Mouse (Mus musculus): Measurements from ENCODE around the gene Astn1.

Gene Astn1

DNA sequence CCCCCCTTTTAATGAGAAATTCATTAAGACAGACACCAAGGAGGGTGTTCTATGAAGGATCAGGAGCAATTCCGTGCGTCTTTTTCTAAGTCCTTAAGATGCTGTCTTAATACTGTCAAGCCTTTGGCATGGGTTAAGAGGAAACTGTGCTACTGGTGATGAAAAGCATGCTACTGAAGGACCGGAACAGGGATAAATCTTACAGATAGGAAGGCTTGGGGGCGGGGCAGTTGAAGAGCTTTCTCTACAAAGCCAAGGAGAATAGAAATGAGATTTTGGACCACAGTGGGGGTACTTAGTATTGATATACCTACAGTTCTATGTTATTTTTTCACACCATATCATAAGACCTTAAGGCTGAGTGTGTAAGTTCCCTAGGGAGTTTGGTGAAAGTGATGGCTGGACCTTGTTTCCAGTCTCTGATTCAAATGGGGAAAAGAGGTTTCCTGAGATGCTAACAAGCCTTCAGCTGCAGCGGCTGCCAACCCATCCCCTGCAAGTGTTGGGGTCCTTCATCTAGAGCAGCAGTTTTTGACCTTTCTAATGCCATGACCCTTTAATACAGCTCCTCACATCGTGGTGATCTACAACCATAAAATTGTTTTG lies 378.2 kb downstream of the Astn1 start:
- no peak for DNase-seq (ENCODE audit: low spot score)

DNA sequence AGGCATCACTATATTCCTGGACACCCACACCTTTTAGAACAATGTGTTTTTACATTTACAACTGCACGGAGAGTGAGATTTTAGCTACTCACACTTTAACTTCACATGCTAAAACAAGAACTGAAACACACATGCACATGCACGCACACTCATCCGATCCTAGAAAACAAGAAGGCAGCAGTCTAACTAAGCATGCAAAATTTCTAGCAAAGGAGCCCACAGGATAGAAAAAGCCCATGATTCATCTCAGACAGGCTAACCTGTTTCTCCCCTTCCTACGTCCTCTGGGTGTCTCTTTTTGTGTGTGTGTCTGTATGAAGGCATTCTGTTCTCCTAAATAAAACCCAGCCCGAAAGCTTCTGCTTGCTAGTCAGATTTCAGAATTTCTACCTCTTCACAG lies 378.9 kb downstream of the Astn1 start:
- DNase-seq (ENCODE audit: low spot score) = no peak
